Mouse (Mus musculus) left cerebral cortex, adult 2 months (tissue): Measurements from ENCODE around the gene Hsh2d. TPM values are rescaled to one million over a fixed set of nuclear protein-coding genes. Genes with fewer than 3 reads are reported as not detected.

Source experiments
- DNase-seq, 2 experiments: peaks; one replicate each; pipeline ENCODE4 v3.0.0; 2021 to 2022; ENCODE audit warnings: low spot score in 2 of 2, mixed read lengths in 1 of 2; ENCODE audit errors: extremely low spot score in 1 of 2
- H3K27ac ChIP-seq: fragments of 200-600 bp; 2 replicates; pipeline ENCODE4 v1.8.1; 2022
- H3K4me3 ChIP-seq: fragments of 200-600 bp; 2 replicates; pipeline ENCODE4 v1.8.1; 2022
- CTCF ChIP-seq: fragments of 200-600 bp; IDR thresholded peaks from 2 replicates; pipeline ENCODE4 v1.8.1; 2022; ENCODE audit warnings: antibody characterized with exemption, mild to moderate bottlenecking, moderate library complexity
- intact Hi-C: fragments of 180-260 bp; cut with DNase I; formaldehyde crosslinking; loops from one replicate; pipeline ENCODE4 v1.15.1; 2025
- total RNA-seq, 2 experiments: library from RNA; stranded (reverse); gene quantifications; 2 replicates each; pipeline ENCODE4 v1.2.3; 2021

Hsh2d gene
- total RNA-seq, 2 experiments from 2014 or later = not detected

DNA sequence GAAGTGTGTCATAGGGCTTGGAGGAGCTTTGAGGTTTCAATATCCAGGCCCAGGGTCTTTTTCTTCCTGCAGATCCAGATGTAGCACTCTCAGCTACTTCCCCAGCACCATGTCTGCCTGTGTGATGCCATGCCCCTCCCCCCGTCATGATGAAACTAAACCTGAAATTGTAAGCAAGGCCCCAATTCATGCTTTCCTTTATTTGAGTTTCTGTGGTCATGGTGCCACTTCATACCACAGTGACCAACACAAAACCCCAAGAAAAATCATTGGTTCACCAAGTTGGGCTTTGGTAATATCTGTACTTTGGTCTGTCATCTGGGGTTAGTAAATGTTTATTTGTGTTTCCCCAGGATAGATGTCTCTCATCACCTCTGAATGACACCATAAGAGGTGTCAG lies 19.1 kb downstream of the Hsh2d start:
- no peak for TF ChIP-seq CTCF
- no peak overlapping the region for H3K27ac ChIP-seq
- DNase-seq = no peak
- intact Hi-C loops = no loop called here
- H3K4me3 ChIP-seq = no peak overlapping the region

DNA sequence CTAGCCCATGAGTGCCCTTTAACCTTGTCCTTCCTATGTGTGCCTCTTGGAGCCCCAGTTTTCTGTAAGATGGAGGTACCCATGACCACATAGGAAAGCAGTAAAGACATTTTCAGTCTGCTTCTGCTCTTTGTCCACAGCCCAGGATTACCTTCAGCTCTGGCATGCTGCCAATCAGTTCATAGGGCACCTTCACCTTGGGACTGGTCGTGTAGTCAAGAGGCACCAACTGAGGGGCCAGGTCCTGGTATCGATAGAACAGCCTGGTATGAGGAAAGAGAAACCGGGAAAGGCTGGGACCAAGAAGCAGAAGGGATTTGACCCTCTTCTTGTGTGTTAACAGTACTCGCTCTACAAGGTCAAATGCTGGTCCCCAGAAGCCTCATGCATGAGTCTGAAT lies 20.8 kb downstream of the Hsh2d start:
- intact Hi-C loops = no loop called here
- no peak for DNase-seq
- H3K27ac ChIP-seq = no peak overlapping the region
- H3K4me3 ChIP-seq = no peak overlapping the region
- no peak for TF ChIP-seq CTCF

DNA sequence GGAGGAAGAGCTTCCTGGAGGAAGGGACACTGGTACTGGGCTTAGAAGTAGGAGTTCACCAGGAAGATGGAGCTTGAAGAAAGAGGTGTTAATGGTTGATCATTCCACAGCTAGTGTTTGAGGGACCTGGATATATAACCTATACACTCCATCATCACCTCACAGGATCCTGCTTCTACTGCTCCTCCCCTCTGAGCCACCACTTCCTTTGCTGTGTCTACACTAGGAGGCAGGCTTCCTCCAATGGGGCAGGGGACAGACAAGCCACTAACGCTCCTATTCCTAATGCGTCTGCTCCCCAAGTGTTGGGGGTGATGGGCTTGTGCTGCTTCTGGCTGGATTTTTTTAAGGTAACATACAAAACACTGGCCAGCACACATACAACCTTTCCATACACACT lies 21.3 kb downstream of the Hsh2d start:
- no peak overlapping the region for H3K27ac ChIP-seq
- intact Hi-C loops = no loop called here
- no peak for DNase-seq
- no peak overlapping the region for H3K4me3 ChIP-seq
- no peak for TF ChIP-seq CTCF

DNA sequence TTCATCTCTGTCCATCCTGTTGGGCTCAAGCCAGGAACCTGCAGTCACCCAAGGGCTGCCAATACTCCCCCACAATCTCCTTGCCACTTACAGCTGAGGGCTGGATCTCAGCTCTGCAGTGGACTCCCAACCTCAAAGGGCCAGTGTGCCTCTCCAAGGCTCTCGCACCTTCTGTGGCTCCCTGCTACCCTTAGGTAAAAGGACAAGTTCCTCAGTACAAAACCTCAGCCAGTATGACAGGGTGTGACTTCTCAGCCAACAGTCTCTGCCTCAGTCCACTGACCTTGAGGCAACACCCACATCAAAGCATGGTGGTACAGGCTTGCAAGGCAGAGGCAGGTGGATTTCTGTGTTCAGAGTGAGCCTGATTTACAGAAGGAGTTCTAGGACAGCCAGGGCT lies 22.4 kb downstream of the Hsh2d start:
- intact Hi-C loops = no loop called here
- no peak for DNase-seq
- Histone ChIP-seq H3K27ac (no peak overlapping the region), H3K4me3 (no peak overlapping the region)
- TF ChIP-seq CTCF = no peak

DNA sequence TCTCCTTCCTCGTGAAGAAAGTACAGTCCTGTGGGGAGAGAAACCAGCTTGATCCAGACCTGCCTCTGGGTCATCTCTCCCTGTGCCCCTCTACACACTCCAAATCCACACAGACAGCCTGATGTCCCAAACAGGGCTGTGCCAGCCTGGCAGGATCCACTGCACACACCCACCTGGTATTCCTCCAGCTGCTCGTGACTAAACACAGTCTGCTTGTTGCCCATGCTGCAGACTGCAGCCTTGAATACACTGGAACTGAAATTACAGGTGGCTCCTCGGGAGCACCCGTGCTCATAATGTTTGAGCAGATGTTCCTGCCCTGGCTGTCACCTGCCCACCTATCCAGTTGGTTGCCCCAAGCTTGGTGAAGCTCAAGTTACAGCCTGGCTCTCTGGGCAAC lies 23.3 kb downstream of the Hsh2d start, which contains the start of gene Cib3:
Gene Cib3 (minus strand): TSS at position 87 of the 400 bp plus-strand sequence.
- TF ChIP-seq CTCF = no peak
- DNase-seq = no peak

DNA sequence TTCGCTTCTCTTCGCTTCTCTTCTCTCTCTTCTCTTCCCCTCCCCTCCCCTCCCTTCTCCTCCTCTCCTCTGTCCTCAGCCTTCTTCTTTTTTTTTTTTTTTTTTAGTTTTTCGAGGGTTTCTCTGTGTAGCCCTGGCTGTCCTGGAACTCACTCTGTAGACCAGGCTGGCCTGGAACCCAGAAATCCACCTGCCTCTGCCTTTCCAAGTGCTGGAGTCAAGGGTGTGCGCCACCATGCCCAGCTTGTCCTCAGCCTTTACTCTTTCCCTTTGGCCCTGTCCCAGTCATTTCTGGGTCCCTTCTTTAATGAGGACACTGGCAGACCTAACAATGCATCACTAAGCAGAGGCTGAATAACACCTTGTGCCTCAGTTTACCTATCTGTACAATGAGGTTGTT lies 24.1 kb downstream of the Hsh2d start, which contains the start of gene Gm11034:
Gene Gm11034 (minus strand): TSS at position 101 of the 400 bp plus-strand sequence.
- no peak for DNase-seq
- no peak for TF ChIP-seq CTCF
- intact Hi-C loops = no loop called here
- H3K27ac ChIP-seq = no peak within 1 kb of the TSS
- no peak within 1 kb of the TSS for H3K4me3 ChIP-seq

More for the DNA sequence above, 23.3 kb downstream of the Hsh2d start, which contains the start of gene Cib3:
- H3K27ac ChIP-seq = no peak within 1 kb of the TSS
- intact Hi-C loops = no loop called here
- no peak within 1 kb of the TSS for H3K4me3 ChIP-seq

DNA sequence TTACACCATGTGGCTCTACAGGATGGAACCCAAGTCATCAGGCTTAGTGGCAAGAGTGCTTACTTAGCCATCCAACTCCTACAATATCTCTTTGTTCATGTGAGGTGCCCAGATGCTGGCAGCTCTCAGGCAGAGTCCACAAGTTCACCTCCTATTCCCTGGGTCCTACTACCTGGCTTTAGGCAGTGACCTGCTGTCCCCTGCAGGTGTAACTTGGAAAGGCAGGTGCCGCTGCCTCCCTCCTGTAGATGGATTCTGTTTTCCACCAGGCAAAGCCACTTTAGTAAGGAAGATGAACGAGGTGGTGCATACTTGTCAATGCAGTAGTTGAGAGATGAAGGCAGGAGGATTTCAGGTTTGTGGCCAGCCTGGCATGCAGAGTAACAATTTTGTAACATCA lies 25.6 kb downstream of the Hsh2d start:
- intact Hi-C loops = no loop called here
- no peak overlapping the region for H3K27ac ChIP-seq
- no peak for DNase-seq
- TF ChIP-seq CTCF = no peak; the same call in 1 of the 2 replicates
- no peak overlapping the region for H3K4me3 ChIP-seq

DNA sequence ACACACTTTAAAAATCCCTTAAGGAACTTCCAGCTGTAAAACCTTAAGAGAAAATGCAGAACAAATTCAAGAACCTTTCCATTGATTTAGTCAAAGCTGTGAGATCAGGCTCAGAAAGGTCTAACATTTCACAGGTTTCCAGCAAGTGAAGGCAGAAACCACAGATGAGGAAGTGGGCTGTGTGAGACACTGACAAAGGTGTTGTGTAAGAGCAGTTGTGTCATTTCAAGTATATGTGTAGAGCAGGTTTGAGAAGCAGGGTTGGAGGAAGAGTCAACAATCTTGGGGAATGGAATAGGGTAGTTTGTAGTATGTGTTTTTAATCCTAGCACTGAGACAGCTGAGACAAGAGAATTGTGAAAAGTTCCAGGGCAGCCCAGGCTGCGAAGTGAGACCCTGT lies 26.4 kb downstream of the Hsh2d start:
- Histone ChIP-seq H3K4me3 (no peak overlapping the region), H3K27ac (no peak overlapping the region)
- DNase-seq = no peak
- intact Hi-C loops = no loop called here
- no peak for TF ChIP-seq CTCF

DNA sequence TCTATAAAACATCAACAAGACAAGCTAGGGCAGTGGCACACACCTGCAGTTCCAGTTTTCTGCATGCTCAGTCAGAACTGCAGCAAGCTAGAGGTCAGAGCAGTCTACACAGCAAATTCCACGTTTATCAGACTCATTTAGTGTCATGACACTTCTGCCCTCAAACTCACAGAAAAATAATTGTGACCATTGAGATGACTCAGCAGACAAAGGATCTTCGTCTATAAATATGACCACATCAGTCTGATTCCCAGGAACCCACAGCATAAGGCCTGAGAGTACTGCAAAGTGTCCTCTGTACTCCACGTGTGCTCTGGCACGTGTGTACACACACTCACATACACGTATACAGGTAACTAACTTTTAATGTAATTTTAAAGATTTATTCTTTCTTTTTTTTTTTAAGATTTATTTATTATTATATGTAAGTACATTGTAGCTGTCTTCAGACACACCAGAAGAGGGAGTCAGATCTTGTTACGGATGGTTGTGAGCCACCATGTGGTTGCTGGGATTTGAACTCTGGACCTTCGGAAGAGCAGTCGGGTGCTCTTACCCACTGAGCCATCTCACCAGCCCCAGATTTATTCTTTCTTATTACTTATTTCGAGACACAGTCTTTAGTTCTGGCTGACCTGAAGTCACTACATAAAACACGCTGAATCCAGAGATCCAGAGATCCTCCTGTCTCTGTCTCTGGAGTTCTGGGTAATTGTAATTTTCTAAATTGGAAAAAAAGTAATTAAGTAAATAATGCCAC lies 29.5 kb downstream of the Hsh2d start:
- peak overlapping the region; percentile 16; the same call in 1 of the 2 replicates for H3K27ac ChIP-seq
- TF ChIP-seq CTCF = no peak
- intact Hi-C loops = no loop called here
- DNase-seq = no peak
- H3K4me3 ChIP-seq = peak overlapping the region; percentile 67

DNA sequence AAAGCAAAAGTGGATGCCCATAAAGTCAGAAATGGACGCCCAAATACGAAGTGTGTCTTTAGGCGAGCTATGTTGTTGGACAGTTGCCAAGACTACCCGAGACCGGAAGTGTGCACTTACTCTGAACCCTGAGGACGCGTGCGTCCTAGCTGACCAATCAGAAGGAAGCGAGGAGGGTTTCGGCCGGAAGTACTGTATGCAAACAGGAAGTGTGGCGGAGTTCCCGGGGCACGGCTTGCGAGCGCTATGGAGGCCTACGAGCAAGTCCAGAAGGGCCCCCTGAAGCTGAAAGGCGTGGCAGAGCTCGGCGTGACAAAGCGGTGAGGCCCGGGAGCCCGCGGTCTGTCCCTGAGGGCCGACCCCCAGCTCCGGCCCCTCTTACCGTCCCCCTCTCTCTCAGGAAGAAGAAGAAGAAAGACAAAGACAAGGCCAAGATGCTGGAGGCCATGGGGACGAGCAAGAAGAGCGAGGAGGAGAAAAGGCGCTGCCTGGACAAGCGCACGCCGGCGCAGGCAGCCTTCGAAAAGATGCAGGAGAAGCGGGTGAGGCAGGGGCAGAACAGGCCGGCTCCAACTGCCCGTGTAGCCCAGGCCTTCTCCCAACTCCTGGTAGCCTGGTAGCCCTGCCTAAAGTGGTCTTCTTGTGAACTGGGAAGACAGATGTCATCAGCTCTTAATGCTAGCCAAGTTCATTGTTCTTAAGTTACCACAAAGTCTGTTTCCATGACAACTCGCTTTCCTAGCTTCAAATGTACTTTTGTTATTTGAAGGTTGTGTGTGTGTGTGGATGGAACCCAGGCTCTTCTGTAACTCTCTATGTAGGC lies 30.3 kb downstream of the Hsh2d start, which contains the start of gene Fam32a:
Gene Fam32a (plus strand): TSS at position 190 of the 823 bp plus-strand sequence.
- peak within 1 kb of the TSS; percentile 87 for H3K27ac ChIP-seq
- peak within 1 kb of the TSS; percentile 67 for H3K4me3 ChIP-seq
- peak; percentile 81 to 84 for DNase-seq
- TF ChIP-seq CTCF = no peak
- intact Hi-C loops = no loop called here

DNA sequence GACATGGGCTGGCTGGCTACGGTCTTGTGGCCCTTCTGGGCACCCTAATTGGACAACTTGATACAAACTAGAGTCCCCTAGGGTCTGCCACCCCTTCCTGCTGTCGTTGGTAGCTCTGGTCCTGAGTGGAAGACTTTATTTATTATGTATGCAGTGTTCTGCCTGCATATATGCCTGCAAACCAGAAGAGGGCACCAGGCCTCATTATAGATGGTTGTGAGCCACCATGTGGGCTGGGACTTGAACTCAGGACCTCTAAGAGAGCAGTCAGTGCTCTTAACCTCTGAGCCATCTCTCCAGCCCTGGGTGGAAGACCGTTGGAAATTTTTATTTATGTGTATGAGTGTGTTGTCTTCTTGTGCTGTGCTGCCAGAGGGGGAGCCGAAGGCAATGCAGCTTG lies 31.3 kb downstream of the Hsh2d start:
- intact Hi-C loops = no loop called here
- no peak for DNase-seq
- peak; percentile 11 for TF ChIP-seq CTCF
- Histone ChIP-seq H3K4me3 (no peak overlapping the region; the same call in 1 of the 2 replicates), H3K27ac (no peak overlapping the region)

DNA sequence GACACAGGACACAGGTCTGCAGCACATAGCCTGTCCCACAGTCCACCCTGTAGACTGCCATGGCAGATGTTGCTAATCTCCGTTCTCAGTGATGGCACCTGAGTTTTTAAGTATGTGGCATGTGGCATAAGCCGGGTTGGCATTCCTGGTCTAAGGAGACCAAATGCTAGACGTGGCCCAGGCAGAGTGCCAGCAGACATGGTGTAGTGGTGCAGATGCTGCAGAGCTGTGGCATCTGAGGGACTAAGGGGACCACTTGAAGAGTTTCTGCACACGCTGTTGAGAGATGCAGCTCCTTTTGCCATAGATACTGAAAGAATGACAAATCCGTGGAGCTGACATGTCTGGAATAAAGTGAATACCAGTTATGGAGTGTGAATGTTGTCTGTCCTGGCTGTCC lies 33.2 kb downstream of the Hsh2d start:
- no peak overlapping the region for H3K4me3 ChIP-seq
- no peak for DNase-seq
- intact Hi-C loops = no loop called here
- TF ChIP-seq CTCF = no peak
- no peak overlapping the region for H3K27ac ChIP-seq
